Mouse (Mus musculus): ENCODE results near the gene Cutal.

The Cutal gene

DNA sequence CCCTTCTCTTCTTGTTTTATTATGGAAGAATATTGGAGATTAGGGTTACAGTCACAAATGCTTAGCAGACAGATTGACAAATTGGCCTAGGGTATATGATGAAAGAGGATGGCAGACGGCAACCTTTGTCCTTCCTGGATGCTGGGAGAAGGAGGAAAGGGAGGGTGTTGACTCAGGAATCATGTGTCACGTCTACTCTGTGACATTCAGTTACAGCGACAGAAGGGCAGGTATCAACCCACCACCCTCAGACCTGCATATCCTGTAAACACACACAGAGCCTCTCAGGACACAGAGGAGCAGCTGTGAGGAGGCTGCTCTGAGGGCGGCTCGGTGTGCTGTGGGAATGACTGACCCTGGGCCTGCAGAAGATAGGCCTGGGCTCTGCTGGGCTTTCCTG, 9.0 kb downstream of the Cutal start:
- DNase-seq (ENCODE audit: low read depth, low spot score) = no peak

- no peak for DNase-seq (ENCODE audit: low read depth, low spot score)
Measured at GRCm38 (mm10) chr2:34884186-34884585, 10.0 kb downstream of the Cutal start.

DNA sequence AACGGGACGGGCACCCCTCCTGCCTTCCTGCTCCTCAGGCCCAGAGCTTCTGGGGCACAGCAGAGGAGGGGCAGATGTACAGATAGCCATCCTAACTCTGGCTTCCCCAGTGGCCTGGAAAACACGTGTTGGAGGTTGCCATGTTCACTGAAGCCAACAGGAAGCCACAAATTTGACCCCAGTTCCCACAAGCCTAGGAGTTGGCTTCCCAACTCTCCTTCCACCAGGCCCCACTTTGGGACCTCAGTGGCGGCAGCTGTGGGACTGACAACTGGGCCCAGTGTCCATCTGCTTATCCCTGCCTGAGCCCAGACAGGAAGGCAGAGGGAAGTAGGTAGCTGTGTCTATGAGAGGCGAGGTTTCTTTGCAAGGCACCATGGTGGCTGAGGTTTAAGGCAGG, 19.8 kb downstream of the Cutal start:
- no peak for DNase-seq (ENCODE audit: low read depth, low spot score)

GRCm38 (mm10) chr2:34895503-34896113, 21.4 kb downstream of the Cutal start:
- no peak for DNase-seq (ENCODE audit: low read depth, low spot score)

- DNase-seq (ENCODE audit: low read depth, low spot score) = no peak
Measured at GRCm38 (mm10) chr2:34896821-34897460, 22.7 kb downstream of the Cutal start.

DNA sequence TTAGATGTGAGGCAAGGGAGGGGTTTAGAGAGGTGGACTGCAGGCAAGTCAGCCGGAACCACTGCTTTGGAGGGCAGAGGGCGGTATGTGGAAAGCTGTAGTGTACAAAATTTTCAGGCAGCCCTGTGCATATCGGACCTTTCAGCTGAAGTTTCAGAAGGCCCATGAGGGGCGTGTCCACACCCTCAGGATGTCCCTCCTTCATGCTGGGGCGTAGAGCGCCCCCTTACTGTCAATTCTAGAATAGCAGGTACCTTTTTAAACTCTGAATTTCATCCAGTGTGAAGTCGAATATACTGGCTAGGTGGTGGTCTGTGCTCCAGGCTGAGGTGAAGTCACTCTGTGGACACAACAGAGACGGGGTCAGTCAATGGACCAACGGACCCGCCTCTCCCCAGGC, 23.6 kb downstream of the Cutal start:
- DNase-seq (ENCODE audit: low read depth, low spot score) = peak; percentile 67

GRCm38 (mm10) chr2:34899682-34900081, 25.5 kb downstream of the Cutal start:
- no peak for DNase-seq (ENCODE audit: low read depth, low spot score)

- no peak for DNase-seq (ENCODE audit: low read depth, low spot score)
Measured at GRCm38 (mm10) chr2:34900412-34900811, 26.2 kb downstream of the Cutal start.

DNA sequence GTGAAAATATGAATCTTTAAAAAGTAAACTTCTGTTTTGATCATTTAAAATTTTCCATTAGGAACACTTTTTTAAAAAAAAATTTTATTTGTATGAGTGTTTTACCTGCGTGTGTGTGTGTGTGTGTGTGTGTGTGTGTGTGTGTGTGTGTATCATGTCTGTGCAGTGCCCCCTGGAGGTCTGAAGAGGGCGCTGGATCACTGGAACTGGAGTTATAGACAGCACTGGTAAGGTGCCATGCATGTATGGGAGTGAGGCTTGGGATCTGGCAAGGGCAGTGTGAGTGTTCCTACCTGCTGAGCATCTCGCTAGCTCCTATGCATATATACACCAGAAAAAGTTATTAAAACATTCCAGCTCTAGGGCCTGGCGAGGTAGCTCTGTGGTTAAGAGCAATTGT, 27.5 kb downstream of the Cutal start:
- DNase-seq (ENCODE audit: low read depth, low spot score) = no peak

DNA sequence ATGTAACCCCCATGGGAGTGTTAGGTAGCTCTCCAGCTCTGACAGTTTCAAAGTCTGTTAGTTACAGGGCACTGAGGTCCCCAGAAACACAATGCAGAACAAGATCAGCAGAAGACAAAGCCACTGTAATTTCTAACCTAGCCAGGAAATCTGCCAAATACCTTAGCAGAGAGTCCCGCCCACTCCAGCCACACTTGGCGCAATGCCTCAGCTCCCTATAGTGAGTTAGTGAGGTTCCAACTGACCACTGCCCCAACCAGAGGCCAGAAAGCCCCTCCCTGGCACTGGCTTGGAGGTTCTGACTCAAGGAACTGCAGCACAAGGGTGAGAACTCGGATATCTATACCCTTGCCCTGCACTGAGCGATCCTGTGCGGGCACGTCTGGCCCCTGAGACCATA, 28.5 kb downstream of the Cutal start:
- DNase-seq (ENCODE audit: low read depth, low spot score) = no peak

GRCm38 (mm10) chr2:34903191-34903590, 29.0 kb downstream of the Cutal start:
- no peak for DNase-seq (ENCODE audit: low read depth, low spot score)

DNA sequence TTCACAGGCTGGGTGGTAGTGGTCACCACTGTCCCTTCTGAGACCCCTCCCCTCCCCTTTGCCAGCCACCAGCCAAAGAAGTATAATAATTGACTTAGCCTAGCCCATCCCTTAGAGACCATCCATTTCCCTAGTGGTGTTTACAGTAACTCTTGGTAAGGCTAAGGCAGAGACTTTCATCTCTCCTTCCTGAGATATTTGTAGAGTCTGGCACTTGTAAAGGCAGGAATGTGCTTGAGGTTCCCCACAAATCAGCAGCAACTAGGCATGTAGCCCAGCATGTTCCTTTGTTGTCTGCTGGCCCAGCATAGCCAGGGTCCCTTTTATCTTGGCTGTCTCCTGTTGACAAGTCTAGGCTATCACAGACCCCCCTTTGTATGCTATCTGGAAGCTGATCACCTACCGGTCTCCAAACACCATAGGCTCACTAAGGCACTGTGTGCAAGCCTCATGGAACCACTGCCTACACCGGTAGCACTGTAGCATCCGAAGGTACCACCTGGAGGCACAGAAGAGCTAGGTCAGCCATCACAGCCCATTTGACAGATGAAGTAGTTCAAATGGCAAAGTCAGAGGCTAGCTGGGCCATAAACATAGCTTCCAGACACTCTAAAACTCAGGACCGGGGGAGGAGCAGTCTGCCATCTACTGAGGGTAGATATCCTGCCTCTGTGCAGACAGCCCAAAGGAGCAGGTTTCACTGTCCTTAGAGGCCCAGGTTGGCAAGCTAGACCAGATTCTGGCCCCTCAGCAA, 29.6 kb downstream of the Cutal start:
- peak; percentile 17 for DNase-seq (ENCODE audit: low read depth, low spot score)

- DNase-seq (ENCODE audit: low read depth, low spot score) = peak; percentile 96
Measured at GRCm38 (mm10) chr2:34904849-34905542, 30.8 kb downstream of the Cutal start.

GRCm38 (mm10) chr2:34906426-34906825, 32.2 kb downstream of the Cutal start:
- no peak for DNase-seq (ENCODE audit: low read depth, low spot score)

- DNase-seq (ENCODE audit: low read depth, low spot score) = peak; percentile 69
Measured at GRCm38 (mm10) chr2:34906861-34907604, 32.8 kb downstream of the Cutal start.

GRCm38 (mm10) chr2:34909719-34910118, 35.5 kb downstream of the Cutal start:
- no peak for DNase-seq (ENCODE audit: low read depth, low spot score)

- no peak for DNase-seq (ENCODE audit: low read depth, low spot score)
Measured at GRCm38 (mm10) chr2:34911871-34912270, 37.7 kb downstream of the Cutal start.

- DNase-seq (ENCODE audit: low read depth, low spot score) = peak; percentile 20
Measured at GRCm38 (mm10) chr2:34912613-34913012, 38.4 kb downstream of the Cutal start.

DNA sequence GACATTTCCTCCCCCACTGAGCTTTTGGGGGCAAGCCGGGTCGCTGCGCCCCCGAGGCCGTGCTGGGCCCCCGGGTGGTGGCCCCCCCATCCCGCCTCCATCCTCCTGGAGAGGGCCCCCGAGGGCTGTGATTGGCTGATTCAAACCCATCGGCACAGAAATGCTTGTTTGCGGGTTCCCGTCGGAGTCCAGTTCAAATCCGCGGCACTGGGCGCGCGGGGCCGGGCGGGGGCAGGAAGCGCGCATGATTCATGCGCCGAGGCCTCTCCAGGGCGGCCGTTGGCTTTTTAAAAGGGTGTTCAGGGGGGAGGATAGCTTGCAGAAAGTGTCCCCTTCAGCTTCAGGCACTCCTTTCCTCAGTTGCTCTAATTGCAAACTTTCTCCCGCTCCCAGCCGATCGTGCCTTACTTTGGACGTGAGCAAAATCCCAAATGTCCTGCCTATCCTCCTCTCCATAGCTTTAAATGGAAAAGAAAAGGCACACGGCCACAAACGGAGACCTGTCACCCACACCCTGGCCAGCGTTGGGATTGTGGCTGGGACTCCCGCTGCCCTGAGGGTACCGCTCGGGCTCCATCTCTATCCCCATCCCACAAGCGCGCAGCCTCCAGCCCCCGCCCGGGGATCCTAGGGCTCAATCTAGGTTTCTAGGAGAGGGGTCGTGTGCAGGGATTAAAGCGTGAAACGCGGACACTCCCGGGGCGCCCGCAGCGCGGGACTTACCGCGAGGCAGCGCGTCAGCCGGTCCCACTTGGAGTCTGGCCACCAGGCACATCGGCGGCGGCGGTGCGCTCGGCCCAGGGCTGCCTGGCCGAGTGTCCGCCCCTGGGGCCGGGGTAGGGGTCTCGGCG, 39.2 kb downstream of the Cutal start, which contains the start of gene Phf19:
TSS of gene Phf19 (minus strand) at position 809 of the 851 bp plus-strand sequence.
- peak; percentile 66 for DNase-seq (ENCODE audit: low read depth, low spot score)

GRCm38 (mm10) chr2:34914069-34914822, 40.0 kb downstream of the Cutal start:
- peak; percentile 75 for DNase-seq (ENCODE audit: low read depth, low spot score)

Data from CD4-positive, CD25-positive, alpha-beta regulatory T cell, adult 2 months (primary cell).